Mouse (Mus musculus) urinary bladder, postnatal 14 days (tissue): ENCODE results near the gene Zmynd10.
"Not testable (repeated sequence)": the region's sequence is repeated elsewhere in the genome, so short reads cannot be mapped to it uniquely, and the experiment has no call there.

ENCODE experiments used
- DNase-seq: peaks from one replicate; pipeline ENCODE4 v3.0.0; 2021; ENCODE audit warnings: low spot score

The Zmynd10 gene

GRCm38 (mm10) chr9:107555701-107556100 is 8.6 kb downstream of the Zmynd10 start:
- no peak for DNase-seq

- DNase-seq = no peak
These were observed 9.2 kb downstream of the Zmynd10 start for GRCm38 (mm10) chr9:107556346-107556745.

- DNase-seq = peak; percentile 95
These were observed 16.0 kb downstream of the Zmynd10 start, which contains the start of gene Tusc2 for GRCm38 (mm10) chr9:107563029-107563581. Gene Tusc2, plus strand, starts transcription at chr9:107563255.

GRCm38 (mm10) chr9:107565556-107565955 is 18.5 kb downstream of the Zmynd10 start:
- not testable (repeated sequence) for DNase-seq

GRCm38 (mm10) chr9:107566041-107566709 is 19.1 kb downstream of the Zmynd10 start:
- peak; percentile 90 for DNase-seq

- DNase-seq = no peak
These were observed 19.8 kb downstream of the Zmynd10 start for GRCm38 (mm10) chr9:107566855-107567254.

- no peak for DNase-seq
These were observed 20.7 kb downstream of the Zmynd10 start, which contains the start of gene Hyal2 for GRCm38 (mm10) chr9:107567702-107568319. Gene Hyal2, plus strand, starts transcription at chr9:107567945.

GRCm38 (mm10) chr9:107568331-107569261 is 21.5 kb downstream of the Zmynd10 start:
- DNase-seq = peak; percentile 89

GRCm38 (mm10) chr9:107569270-107569669 is 22.2 kb downstream of the Zmynd10 start:
- DNase-seq = no peak

- no peak for DNase-seq
These were observed 22.9 kb downstream of the Zmynd10 start for GRCm38 (mm10) chr9:107570016-107570415.

GRCm38 (mm10) chr9:107570845-107571244 is 23.7 kb downstream of the Zmynd10 start:
- no peak for DNase-seq

GRCm38 (mm10) chr9:107571534-107572326 is 24.6 kb downstream of the Zmynd10 start:
- DNase-seq = no peak

GRCm38 (mm10) chr9:107572327-107572662 is 25.2 kb downstream of the Zmynd10 start:
- no peak for DNase-seq

GRCm38 (mm10) chr9:107573774-107574173 is 26.7 kb downstream of the Zmynd10 start:
- not testable (repeated sequence) for DNase-seq

- peak; percentile 84 for DNase-seq
These were observed 28.7 kb downstream of the Zmynd10 start for GRCm38 (mm10) chr9:107575579-107576356.

GRCm38 (mm10) chr9:107576357-107577107 is 29.4 kb downstream of the Zmynd10 start, which contains the start of gene Hyal1:
Gene Hyal1, plus strand, starts transcription at chr9:107576927.
- peak; percentile 90 for DNase-seq

- no peak for DNase-seq
These were observed 30.8 kb downstream of the Zmynd10 start for GRCm38 (mm10) chr9:107577871-107578270.

- DNase-seq = no peak
These were observed 31.5 kb downstream of the Zmynd10 start, which contains the start of gene Naa80 for GRCm38 (mm10) chr9:107578587-107578986. Gene Naa80, plus strand, starts transcription at chr9:107578887.

- DNase-seq = no peak
These were observed 32.2 kb downstream of the Zmynd10 start for GRCm38 (mm10) chr9:107579023-107579900.
